Mouse (Mus musculus): Measurements from ENCODE around the gene Sel1l2. TPM values are rescaled to one million over a fixed set of nuclear protein-coding genes. Genes with fewer than 3 reads are reported as not detected.

The Sel1l2 gene
- polyA plus RNA-seq, 1 experiment from 2014 or later = not detected

DNA sequence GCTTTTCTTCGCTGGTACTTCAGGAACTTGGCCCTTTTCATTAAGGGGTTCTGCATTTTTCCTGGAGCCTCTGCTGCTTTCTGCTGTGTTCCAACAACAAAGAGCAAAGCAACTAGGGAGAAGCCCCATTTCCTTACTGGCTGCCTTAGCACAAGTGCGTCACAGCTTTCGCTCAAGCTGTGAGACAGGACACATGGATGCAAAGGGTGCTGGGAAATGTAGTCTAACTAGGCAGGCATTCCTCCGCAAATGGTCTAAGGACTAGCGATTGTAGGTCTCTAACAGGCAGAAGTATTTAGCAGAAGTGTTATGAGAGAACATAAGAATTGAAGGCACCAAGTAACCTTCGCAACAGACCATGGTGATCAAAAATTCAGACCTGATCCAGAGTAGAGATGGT is 152.3 kb downstream of the Sel1l2 start:
- no peaks in the 10 kb centered on the region for H3K4me1 ChIP-seq (ENCODE audit: control insufficient read depth, low read depth, low read length)
- no peak overlapping the region for H3K9ac ChIP-seq (ENCODE audit: low read depth, low read length)
- H3K9me3 ChIP-seq (replicated peaks; ENCODE audit: control insufficient read depth, low read length) = no peaks in the 10 kb centered on the region
- H3K27ac ChIP-seq (ENCODE audit: low read length) = no peak overlapping the region
- no peak overlapping the region for H3K4me2 ChIP-seq (ENCODE audit: low read depth, low read length)
- no peaks in the 10 kb centered on the region for H3K27me3 ChIP-seq (ENCODE audit: control insufficient read depth, insufficient read depth, low read depth, low read length)
- no peak for ATAC-seq (ENCODE audit: low read depth)
- no peak overlapping the region for H3K4me3 ChIP-seq (ENCODE audit: low read depth, low read length)
- WGBS (ENCODE audit: insufficient replicate concordance) = 55% methylated on average over 6 of the region's 6 CpGs
- H3K36me3 ChIP-seq (ENCODE audit: control insufficient read depth, insufficient read depth) = no peaks in the 10 kb centered on the region

DNA sequence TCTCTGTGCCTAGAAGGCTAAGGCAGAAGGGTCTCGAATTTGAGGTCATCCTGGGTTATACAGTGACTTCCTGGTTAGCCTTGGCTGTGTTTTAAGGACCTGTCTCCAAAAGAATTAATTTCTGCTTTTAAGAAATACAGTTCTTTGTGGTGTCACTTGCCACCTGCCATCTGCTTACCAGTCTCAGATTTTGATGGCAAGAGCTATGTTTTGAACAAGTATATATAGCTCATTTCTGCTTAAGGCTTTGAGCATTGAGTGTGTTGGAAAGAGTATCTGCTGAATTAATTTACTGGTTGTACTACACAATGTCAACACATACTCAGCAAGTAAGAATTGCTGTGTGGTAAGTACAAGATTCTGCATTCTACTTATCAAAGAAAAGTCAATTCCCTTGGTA is 159.2 kb downstream of the Sel1l2 start:
- no peaks in the 10 kb centered on the region for H3K27me3 ChIP-seq (ENCODE audit: control insufficient read depth, insufficient read depth, low read depth, low read length)
- H3K4me1 ChIP-seq (ENCODE audit: control insufficient read depth, low read depth, low read length) = no peaks in the 10 kb centered on the region
- no peaks in the 10 kb centered on the region for H3K36me3 ChIP-seq (ENCODE audit: control insufficient read depth, insufficient read depth)
- no peak for ATAC-seq (ENCODE audit: low read depth)
- H3K27ac ChIP-seq (ENCODE audit: low read length) = no peak overlapping the region
- no peak overlapping the region for H3K4me3 ChIP-seq (ENCODE audit: low read depth, low read length)
- H3K4me2 ChIP-seq (ENCODE audit: low read depth, low read length) = no peak overlapping the region
- no peak overlapping the region for H3K9ac ChIP-seq (ENCODE audit: low read depth, low read length)
- 29% methylated on average over 1 of the region's 1 CpGs for WGBS (ENCODE audit: insufficient replicate concordance)
- H3K9me3 ChIP-seq (replicated peaks; ENCODE audit: control insufficient read depth, low read length) = no peaks in the 10 kb centered on the region

DNA sequence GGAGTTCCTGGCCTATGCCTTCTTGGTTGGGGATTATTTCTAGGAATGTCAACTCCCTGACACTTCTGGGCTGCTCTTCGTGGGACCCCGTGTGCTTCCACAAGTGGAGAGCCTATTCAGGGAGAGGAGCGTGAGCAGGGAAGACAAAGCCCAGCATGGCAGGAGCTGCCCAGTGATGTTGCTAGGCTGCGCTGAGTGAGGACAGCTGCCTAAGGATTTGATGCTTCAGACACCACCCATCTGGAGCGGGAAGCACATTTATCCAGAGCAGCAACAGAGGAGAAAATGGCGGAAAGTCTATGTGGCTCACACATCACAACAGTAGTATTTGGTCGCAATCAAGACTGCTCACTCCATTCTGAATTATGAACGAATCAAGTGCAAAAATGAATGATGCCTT is 169.2 kb downstream of the Sel1l2 start:
- ATAC-seq (ENCODE audit: low read depth) = no peak
- Histone ChIP-seq H3K27ac (ENCODE audit: low read length) (no peak overlapping the region), H3K4me1 (ENCODE audit: control insufficient read depth, low read depth, low read length) (no peaks in the 10 kb centered on the region), H3K36me3 (ENCODE audit: control insufficient read depth, insufficient read depth) (no peaks in the 10 kb centered on the region), H3K9me3 (replicated peaks; ENCODE audit: control insufficient read depth, low read length) (no peaks in the 10 kb centered on the region), H3K9ac (ENCODE audit: low read depth, low read length) (no peak overlapping the region), H3K4me3 (ENCODE audit: low read depth, low read length) (no peak overlapping the region), H3K4me2 (ENCODE audit: low read depth, low read length) (no peak overlapping the region), H3K27me3 (ENCODE audit: control insufficient read depth, insufficient read depth, low read depth, low read length) (no peaks in the 10 kb centered on the region)
- WGBS (ENCODE audit: insufficient replicate concordance) = 58% methylated on average over 8 of the region's 8 CpGs

DNA sequence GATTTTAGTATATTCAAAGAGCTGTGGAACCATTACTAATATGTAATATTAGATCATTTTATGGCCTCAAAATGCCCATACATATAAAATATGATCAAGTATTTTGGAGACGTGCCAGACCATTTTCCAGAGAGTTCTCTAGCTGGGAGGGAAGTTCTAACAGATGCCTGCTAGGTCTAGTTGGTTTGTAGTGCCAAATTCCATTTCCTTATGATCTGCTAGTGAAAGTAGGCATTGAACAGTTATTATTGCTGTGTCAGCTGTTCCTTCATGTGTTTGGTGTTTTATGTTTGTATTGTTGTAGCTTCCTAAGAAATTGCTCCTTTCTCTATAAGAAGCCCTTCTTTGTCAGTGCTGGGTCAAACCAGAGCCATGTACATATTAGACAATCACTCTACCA is 173.5 kb downstream of the Sel1l2 start:
- Histone ChIP-seq H3K4me1 (ENCODE audit: control insufficient read depth, low read depth, low read length) (no peaks in the 10 kb centered on the region), H3K36me3 (ENCODE audit: control insufficient read depth, insufficient read depth) (no peaks in the 10 kb centered on the region), H3K4me2 (ENCODE audit: low read depth, low read length) (no peak overlapping the region), H3K4me3 (ENCODE audit: low read depth, low read length) (no peak overlapping the region), H3K27me3 (ENCODE audit: control insufficient read depth, insufficient read depth, low read depth, low read length) (no peaks in the 10 kb centered on the region), H3K9ac (ENCODE audit: low read depth, low read length) (no peak overlapping the region), H3K27ac (ENCODE audit: low read length) (no peak overlapping the region), H3K9me3 (replicated peaks; ENCODE audit: control insufficient read depth, low read length) (no peaks in the 10 kb centered on the region)
- no peak for ATAC-seq (ENCODE audit: low read depth)
- 39% methylated on average over 1 of the region's 1 CpGs for WGBS (ENCODE audit: insufficient replicate concordance)

- no peak for ATAC-seq (ENCODE audit: low read depth)
- Histone ChIP-seq H3K4me2 (ENCODE audit: low read depth, low read length) (no peak overlapping the region), H3K27me3 (ENCODE audit: control insufficient read depth, insufficient read depth, low read depth, low read length) (no peaks in the 10 kb centered on the region), H3K4me3 (ENCODE audit: low read depth, low read length) (no peak overlapping the region), H3K27ac (ENCODE audit: low read length) (no peak overlapping the region), H3K4me1 (ENCODE audit: control insufficient read depth, low read depth, low read length) (no peaks in the 10 kb centered on the region), H3K9ac (ENCODE audit: low read depth, low read length) (no peak overlapping the region), H3K9me3 (replicated peaks; ENCODE audit: control insufficient read depth, low read length) (no peaks in the 10 kb centered on the region), H3K36me3 (ENCODE audit: control insufficient read depth, insufficient read depth) (no peaks in the 10 kb centered on the region)
- 51% methylated on average over 2 of the region's 2 CpGs for WGBS (ENCODE audit: insufficient replicate concordance)
Measured at GRCm38 (mm10) chr2:140215415-140215814, 174.1 kb downstream of the Sel1l2 start.

GRCm38 (mm10) chr2:140214519-140215027 is 174.9 kb downstream of the Sel1l2 start:
- Histone ChIP-seq H3K27ac (ENCODE audit: low read length) (no peak overlapping the region), H3K27me3 (ENCODE audit: control insufficient read depth, insufficient read depth, low read depth, low read length) (no peaks in the 10 kb centered on the region), H3K9me3 (replicated peaks; ENCODE audit: control insufficient read depth, low read length) (no peaks in the 10 kb centered on the region), H3K4me1 (ENCODE audit: control insufficient read depth, low read depth, low read length) (no peaks in the 10 kb centered on the region), H3K4me3 (ENCODE audit: low read depth, low read length) (no peak overlapping the region), H3K9ac (ENCODE audit: low read depth, low read length) (no peak overlapping the region), H3K36me3 (ENCODE audit: control insufficient read depth, insufficient read depth) (no peaks in the 10 kb centered on the region), H3K4me2 (ENCODE audit: low read depth, low read length) (no peak overlapping the region)
- 67% methylated on average over 4 of the region's 4 CpGs for WGBS (ENCODE audit: insufficient replicate concordance)
- no peak for ATAC-seq (ENCODE audit: low read depth)

GRCm38 (mm10) chr2:140203756-140204155 is 185.8 kb downstream of the Sel1l2 start:
- WGBS (ENCODE audit: insufficient replicate concordance) = 81% methylated on average over 7 of the region's 7 CpGs
- H3K36me3 ChIP-seq (ENCODE audit: control insufficient read depth, insufficient read depth) = no peaks in the 10 kb centered on the region
- no peak for ATAC-seq (ENCODE audit: low read depth)

DNA sequence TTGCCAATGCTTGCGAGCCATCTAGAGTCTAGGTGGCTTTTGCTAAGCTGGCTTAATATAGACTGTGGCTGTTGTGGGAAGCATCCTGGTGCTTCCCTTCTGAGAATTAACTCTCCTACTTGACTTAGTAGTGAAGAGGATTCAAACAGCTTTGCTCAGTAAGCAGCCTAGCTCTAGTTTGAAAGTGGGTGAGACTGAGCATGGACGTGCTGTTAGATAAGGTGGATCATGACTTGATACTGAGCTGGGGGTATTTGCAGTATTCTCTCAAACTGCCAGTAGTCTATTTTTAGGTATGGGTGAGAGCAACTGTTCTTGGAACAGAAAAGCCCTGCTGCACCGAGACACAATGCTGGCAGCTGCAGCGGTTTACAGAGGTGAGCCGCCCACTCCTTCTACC is 186.9 kb downstream of the Sel1l2 start:
- no peaks in the 10 kb centered on the region for H3K9me3 ChIP-seq (replicated peaks; ENCODE audit: control insufficient read depth, low read length)
- H3K4me1 ChIP-seq (ENCODE audit: control insufficient read depth, low read depth, low read length) = no peaks in the 10 kb centered on the region
- no peaks in the 10 kb centered on the region for H3K27me3 ChIP-seq (ENCODE audit: control insufficient read depth, insufficient read depth, low read depth, low read length)
- no peak overlapping the region for H3K9ac ChIP-seq (ENCODE audit: low read depth, low read length)
- H3K4me3 ChIP-seq (ENCODE audit: low read depth, low read length) = no peak overlapping the region
- H3K36me3 ChIP-seq (ENCODE audit: control insufficient read depth, insufficient read depth) = no peaks in the 10 kb centered on the region
- H3K27ac ChIP-seq (ENCODE audit: low read length) = no peak overlapping the region
- 35% methylated on average over 5 of the region's 5 CpGs for WGBS (ENCODE audit: insufficient replicate concordance)
- H3K4me2 ChIP-seq (ENCODE audit: low read depth, low read length) = no peak overlapping the region
- ATAC-seq (ENCODE audit: low read depth) = 0 out of 2 replicates have a peak, but pooled peaks have one; percentile 11

More at GRCm38 (mm10) chr2:140203756-140204155, 185.8 kb downstream of the Sel1l2 start:
- H3K4me2 ChIP-seq (ENCODE audit: low read depth, low read length) = no peak overlapping the region
- no peak overlapping the region for H3K4me3 ChIP-seq (ENCODE audit: low read depth, low read length)
- no peaks in the 10 kb centered on the region for H3K9me3 ChIP-seq (replicated peaks; ENCODE audit: control insufficient read depth, low read length)
- no peak overlapping the region for H3K27ac ChIP-seq (ENCODE audit: low read length)
- H3K27me3 ChIP-seq (ENCODE audit: control insufficient read depth, insufficient read depth, low read depth, low read length) = no peaks in the 10 kb centered on the region
- no peak overlapping the region for H3K9ac ChIP-seq (ENCODE audit: low read depth, low read length)
- no peaks in the 10 kb centered on the region for H3K4me1 ChIP-seq (ENCODE audit: control insufficient read depth, low read depth, low read length)

DNA sequence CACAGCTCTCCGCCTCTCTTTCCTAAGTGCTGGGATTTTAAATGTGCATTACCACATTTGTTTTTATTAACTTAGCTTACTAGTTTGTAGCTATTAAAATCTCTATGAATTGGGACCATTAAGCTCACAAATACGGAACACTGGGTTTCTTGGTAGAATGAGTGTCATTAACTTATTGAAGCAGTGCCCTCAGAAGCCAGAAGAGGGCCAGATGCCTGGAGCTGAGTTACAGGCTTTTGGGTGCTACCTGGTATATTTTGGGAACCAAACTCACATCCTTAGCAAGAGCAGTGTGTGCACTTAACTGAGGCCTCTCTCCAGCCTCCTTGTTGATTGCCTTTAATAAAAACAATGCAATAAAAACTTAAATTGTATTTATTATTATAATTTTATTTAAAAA is 188.8 kb downstream of the Sel1l2 start:
- Histone ChIP-seq H3K36me3 (ENCODE audit: control insufficient read depth, insufficient read depth) (no peaks in the 10 kb centered on the region), H3K27ac (ENCODE audit: low read length) (no peak overlapping the region), H3K4me1 (ENCODE audit: control insufficient read depth, low read depth, low read length) (no peaks in the 10 kb centered on the region), H3K9me3 (replicated peaks; ENCODE audit: control insufficient read depth, low read length) (no peaks in the 10 kb centered on the region), H3K4me2 (ENCODE audit: low read depth, low read length) (no peak overlapping the region), H3K4me3 (ENCODE audit: low read depth, low read length) (no peak overlapping the region), H3K9ac (ENCODE audit: low read depth, low read length) (no peak overlapping the region), H3K27me3 (ENCODE audit: control insufficient read depth, insufficient read depth, low read depth, low read length) (no peaks in the 10 kb centered on the region)
- 67% methylated on average over 2 of the region's 2 CpGs for WGBS (ENCODE audit: insufficient replicate concordance)
- no peak for ATAC-seq (ENCODE audit: low read depth)
